Mouse (Mus musculus) cerebellum, adult (tissue): ENCODE data around the gene Clec16a.
A peak's percentile ranks its signal among the peaks of the same experiment; 100 is the strongest.

ENCODE experiments used
- ATAC-seq: cut with Nextera tagmentation; 2 replicates; pipeline ENCODE4 v1.9.2; 2017; ENCODE audit warnings: mild to moderate bottlenecking, moderate library complexity, mixed read lengths; ENCODE audit not compliant: insufficient number of reproducible peaks, low FRiP score, low TSS enrichment

The Clec16a gene

GRCm38 (mm10) chr16:10577548-10577947, 32.4 kb downstream of the Clec16a start:
- ATAC-seq, result no peak

- ATAC-seq, result no peak
Measured at GRCm38 (mm10) chr16:10578376-10578775, 33.2 kb downstream of the Clec16a start.

- no peak for ATAC-seq
Measured at GRCm38 (mm10) chr16:10581234-10581898, 36.2 kb downstream of the Clec16a start.

GRCm38 (mm10) chr16:10585165-10585564, 40.0 kb downstream of the Clec16a start:
- ATAC-seq, result no peak

- no peak for ATAC-seq
Measured at GRCm38 (mm10) chr16:10586546-10586945, 41.4 kb downstream of the Clec16a start.

GRCm38 (mm10) chr16:10599888-10600740, 55.0 kb downstream of the Clec16a start:
- no peak for ATAC-seq

- no peak for ATAC-seq
Measured at GRCm38 (mm10) chr16:10607802-10608201, 62.7 kb downstream of the Clec16a start.

GRCm38 (mm10) chr16:10609921-10610320, 64.8 kb downstream of the Clec16a start:
- ATAC-seq, result no peak

- no peak for ATAC-seq
Measured at GRCm38 (mm10) chr16:10610801-10611200, 65.7 kb downstream of the Clec16a start.

- no peak for ATAC-seq
Measured at GRCm38 (mm10) chr16:10611306-10611705, 66.2 kb downstream of the Clec16a start.

GRCm38 (mm10) chr16:10613996-10614395, 68.9 kb downstream of the Clec16a start:
- no peak for ATAC-seq

- no peak for ATAC-seq
Measured at GRCm38 (mm10) chr16:10620961-10621614, 75.9 kb downstream of the Clec16a start.

- no peak for ATAC-seq
Measured at GRCm38 (mm10) chr16:10621710-10622109, 76.6 kb downstream of the Clec16a start.

GRCm38 (mm10) chr16:10626116-10626515, 81.0 kb downstream of the Clec16a start:
- ATAC-seq, result no peak

- ATAC-seq, result peak; percentile 74; the same call in 1 of the 2 replicates
Measured at GRCm38 (mm10) chr16:10627136-10627668, 82.1 kb downstream of the Clec16a start.

- no peak for ATAC-seq
Measured at GRCm38 (mm10) chr16:10628030-10628555, 83.0 kb downstream of the Clec16a start.

- no peak for ATAC-seq
Measured at GRCm38 (mm10) chr16:10628960-10629359, 83.8 kb downstream of the Clec16a start.

- ATAC-seq, result no peak
Measured at GRCm38 (mm10) chr16:10629361-10629760, 84.2 kb downstream of the Clec16a start.

GRCm38 (mm10) chr16:10634940-10635339, 89.8 kb downstream of the Clec16a start:
- ATAC-seq, result no peak

- no peak for ATAC-seq
Measured at GRCm38 (mm10) chr16:10637898-10638297, 92.8 kb downstream of the Clec16a start.
